In genomic region chr17:71071958-71072357, GRCm38 (mm10) we compare ENCODE assay signal across 16 mouse cellular contexts.
"Had no signal": no experiment of that assay in that cellular context is flagged by ENCODE, and none has a peak within 500 bp of the region (broad histone marks: within the 10 kb centered on the region; RNA-seq: fewer than 3 reads in every experiment).

No protein-coding gene starts in this region.

- H3K4me2 ChIP-seq: neural tube, embryonic 13.5 days; neural tube, embryonic 15.5 days; stomach, embryonic 15.5 days had no signal

- DNase-seq: retina, postnatal 1 day; right cerebral cortex, adult 18-20 months; right cerebral cortex, postnatal 14 days; right cerebral cortex, postnatal 25 days; right cerebral cortex, postnatal 4 days; spleen, adult 18-20 months; thymus, adult 18-20 months; thymus, adult 2 months; thymus, postnatal 14 days; thymus, postnatal 25 days; thymus, postnatal 36 days; thymus, postnatal 4 days had no signal

- H3K27ac ChIP-seq: neural tube, embryonic 13.5 days; neural tube, embryonic 15.5 days; stomach, embryonic 15.5 days; stomach, postnatal 0 days had no signal

- H3K4me1 ChIP-seq: neural tube, embryonic 13.5 days; neural tube, embryonic 15.5 days; stomach, embryonic 15.5 days had no signal

- H3K9ac ChIP-seq: neural tube, embryonic 13.5 days; neural tube, embryonic 15.5 days; stomach, embryonic 15.5 days had no signal

- H3K4me3 ChIP-seq: neural tube, embryonic 13.5 days; neural tube, embryonic 15.5 days; stomach, embryonic 15.5 days had no signal

- H3K9me3 ChIP-seq: neural tube, embryonic 13.5 days; neural tube, embryonic 15.5 days; stomach, embryonic 15.5 days had no signal

- H3K36me3 ChIP-seq: neural tube, embryonic 13.5 days; neural tube, embryonic 15.5 days; stomach, embryonic 15.5 days had no signal

- H3K27me3 ChIP-seq: neural tube, embryonic 13.5 days; neural tube, embryonic 15.5 days; stomach, embryonic 15.5 days had no signal
